Mouse (Mus musculus) embryo, embryonic 11.5 days (tissue): ENCODE data around the gene Ercc6l.
"Not testable (repeated sequence)": the region's sequence is repeated elsewhere in the genome, so short reads cannot be mapped to it uniquely, and the experiment has no call there.

Source experiments
- DNase-seq: peaks from one replicate; pipeline ENCODE4 v3.0.0-alpha.2; 2012; ENCODE audit warnings: low read depth, low spot score

Ercc6l gene

GRCm38 (mm10) chrX:102109349-102109748, 47.5 kb downstream of the Ercc6l start:
- not testable (repeated sequence) for DNase-seq

- not testable (repeated sequence) for DNase-seq
Measured at GRCm38 (mm10) chrX:102103830-102104229, 53.1 kb downstream of the Ercc6l start.

- DNase-seq = no peak
Measured at GRCm38 (mm10) chrX:102101886-102102285, 55.0 kb downstream of the Ercc6l start.

GRCm38 (mm10) chrX:102094381-102094904, 62.4 kb downstream of the Ercc6l start:
- no peak for DNase-seq
